Mouse (Mus musculus) thymus, adult 2 months (tissue): ENCODE measurements at regions not wholly inside any gene's neighbourhood (a gene's known extent, or its start where the extent isn't known, plus 50 kb on each side); places are given as distances from the start of the nearest gene placed in this dataset.
A peak's percentile ranks its signal among the peaks of the same experiment; 100 is the strongest.

Experiments
- DNase-seq: peaks from one replicate; pipeline ENCODE4 v3.0.0; 2021
- H3K27ac ChIP-seq: fragments of 200-500 bp; 2 replicates; pipeline ENCODE4 v1.5.1; 2012; ENCODE audit warnings: low read length, control low read depth; ENCODE audit not compliant: control insufficient read depth, insufficient read depth
- H3K27me3 ChIP-seq: fragments of 200-500 bp; 2 replicates; pipeline ENCODE4 v1.6.1; 2012; ENCODE audit warnings: mild to moderate bottlenecking, low read length, moderate library complexity, mixed read lengths; ENCODE audit not compliant: control insufficient read depth, insufficient read depth
- H3K36me3 ChIP-seq: fragments of 200-500 bp; 2 replicates; pipeline ENCODE4 v1.6.1; 2012; ENCODE audit warnings: mild to moderate bottlenecking, low read length, moderate library complexity; ENCODE audit not compliant: control insufficient read depth, insufficient read depth
- H3K4me1 ChIP-seq: fragments of 200-500 bp; replicated peaks from 2 replicates; pipeline ENCODE4 v1.6.1; 2012; ENCODE audit warnings: low read length; ENCODE audit not compliant: control insufficient read depth, insufficient read depth
- H3K4me3 ChIP-seq: fragments of 200-500 bp; 2 replicates; pipeline ENCODE4 v1.5.1; 2012; ENCODE audit warnings: mild to moderate bottlenecking, low read length, control low read depth, moderate library complexity; ENCODE audit not compliant: control insufficient read depth, insufficient read depth
- CTCF ChIP-seq: fragments of 200-500 bp; IDR thresholded peaks from 2 replicates; pipeline ENCODE4 v1.5.1; 2012; ENCODE audit warnings: mild to moderate bottlenecking, control low read depth, low read length, moderate library complexity, borderline replicate concordance; ENCODE audit not compliant: control insufficient read depth, poor library complexity, insufficient read depth; ENCODE audit errors: extremely low read depth
- POLR2A ChIP-seq: fragments of 200-500 bp; IDR thresholded peaks from 2 replicates; pipeline ENCODE4 v1.6.1; 2012; ENCODE audit warnings: mild to moderate bottlenecking, low read length, control low read depth, moderate library complexity; ENCODE audit not compliant: control insufficient read depth, poor library complexity, insufficient read depth; ENCODE audit errors: extremely low read depth
- WGBS: fragments of 180-500 bp; shearing (Covaris S2); methylation state at CpG from one replicate; pipeline ENCODE4 v1.1.7; 2018; 5-methylcytosine and 5-hydroxymethylcytosine counted together

DNA sequence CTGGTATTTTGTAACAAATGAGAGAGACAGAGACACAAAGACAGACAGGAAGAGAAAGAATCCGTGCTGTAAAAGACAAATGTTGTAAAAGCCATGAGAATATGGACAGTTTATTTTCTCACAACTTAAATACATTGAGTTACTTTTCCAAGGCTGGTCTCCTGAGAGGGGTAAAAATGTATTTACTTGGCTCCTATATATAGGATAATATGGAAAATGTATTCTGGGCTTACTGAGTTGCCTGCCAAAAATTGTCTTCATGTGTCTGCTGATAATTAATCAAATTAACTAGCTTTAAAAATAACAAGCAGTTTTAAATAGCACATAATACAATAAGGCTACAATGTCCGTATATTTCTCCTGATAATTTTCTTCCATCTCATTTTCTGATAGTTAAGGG lies 216.2 kb upstream of the Nrip1 start:
- H3K27ac ChIP-seq: no peak overlapping the region
- H3K4me1 ChIP-seq: no peaks in the 10 kb centered on the region
- TF ChIP-seq POLR2A (no peak), CTCF (no peak)
- WGBS: 85% methylated on average over 2 of the region's 2 CpGs
- no peak overlapping the region for H3K4me3 ChIP-seq
- no peaks in the 10 kb centered on the region for H3K27me3 ChIP-seq
- no peak for DNase-seq
- no peaks in the 10 kb centered on the region for H3K36me3 ChIP-seq

DNA sequence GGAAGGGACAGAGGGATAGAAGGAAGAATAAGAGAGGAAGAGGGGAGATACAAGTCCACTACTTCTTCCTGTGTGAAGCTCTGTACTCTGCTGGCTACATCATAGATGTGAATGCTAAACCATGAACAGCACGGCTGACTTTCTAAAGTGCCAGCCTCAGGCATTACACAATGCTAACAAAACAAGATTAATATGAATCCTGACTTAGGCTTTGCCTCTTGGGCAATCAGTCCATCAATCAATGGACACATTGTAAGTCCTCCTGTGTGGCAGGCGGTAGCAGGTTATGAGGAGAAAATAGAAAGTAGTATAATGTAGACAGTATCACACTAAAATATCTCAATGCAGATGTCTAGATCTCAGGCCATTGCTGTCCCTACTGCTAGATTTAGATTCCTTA lies 203.6 kb upstream of the Nrip1 start:
- Histone ChIP-seq H3K27ac (no peak overlapping the region), H3K36me3 (no peaks in the 10 kb centered on the region), H3K27me3 (no peaks in the 10 kb centered on the region), H3K4me3 (no peak overlapping the region), H3K4me1 (peaks cover 8% of the 10 kb centered on the region)
- TF ChIP-seq CTCF: no peak
- TF ChIP-seq POLR2A: no peak
- DNase-seq: no peak
- 99% methylated on average over 2 of the region's 2 CpGs for WGBS

DNA sequence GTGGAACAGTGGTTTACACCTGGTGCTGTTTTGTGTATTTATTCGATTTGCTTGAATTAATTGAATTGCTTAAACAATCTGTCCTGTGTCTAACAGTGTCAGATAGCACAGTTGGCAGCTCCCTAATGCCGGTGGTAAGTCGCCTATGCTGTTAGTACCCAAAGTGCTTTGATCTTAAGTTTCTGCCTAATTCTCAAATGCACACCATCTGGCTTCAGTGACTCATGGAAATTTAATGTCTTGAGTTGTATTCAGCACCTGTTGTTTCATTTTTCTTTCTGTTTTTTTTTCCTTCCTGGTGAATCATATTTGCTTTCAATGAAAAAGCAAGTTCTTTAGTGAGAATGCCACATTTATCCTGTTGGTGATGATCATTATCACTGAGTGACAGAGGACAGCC lies 201.7 kb upstream of the Nrip1 start:
- Histone ChIP-seq H3K27me3 (no peaks in the 10 kb centered on the region), H3K4me3 (no peak overlapping the region), H3K36me3 (no peaks in the 10 kb centered on the region), H3K4me1 (peaks cover 8% of the 10 kb centered on the region), H3K27ac (no peak overlapping the region)
- TF ChIP-seq CTCF (no peak), POLR2A (no peak)
- peak; percentile 12 for DNase-seq
- WGBS: 27% methylated on average over 3 of the region's 3 CpGs

DNA sequence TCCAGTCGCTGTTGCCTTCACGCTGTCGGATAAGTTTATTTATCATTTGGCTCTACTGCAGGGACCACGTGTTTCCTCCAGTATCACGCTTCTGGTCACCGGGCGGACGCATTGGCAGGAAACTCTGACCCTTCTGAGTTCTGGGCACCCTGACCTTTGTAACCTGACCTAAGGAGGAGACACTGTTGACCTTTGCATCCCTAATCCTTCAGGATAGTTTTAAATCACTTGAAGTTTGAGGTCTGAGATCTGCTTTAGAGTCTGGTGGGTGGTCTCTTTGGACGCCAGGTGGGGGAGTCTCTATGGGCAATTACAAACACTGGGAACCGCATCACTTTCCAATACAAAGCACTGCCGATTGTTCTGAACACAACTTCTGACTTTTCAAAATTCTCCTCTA lies 192.6 kb upstream of the Nrip1 start:
- H3K27ac ChIP-seq: no peak overlapping the region
- peaks cover 2% of the 10 kb centered on the region for H3K4me1 ChIP-seq
- H3K36me3 ChIP-seq: no peaks in the 10 kb centered on the region
- TF ChIP-seq POLR2A (no peak), CTCF (no peak)
- no peak for DNase-seq
- no peaks in the 10 kb centered on the region for H3K27me3 ChIP-seq
- WGBS: 88% methylated on average over 11 of the region's 11 CpGs
- H3K4me3 ChIP-seq: no peak overlapping the region

DNA sequence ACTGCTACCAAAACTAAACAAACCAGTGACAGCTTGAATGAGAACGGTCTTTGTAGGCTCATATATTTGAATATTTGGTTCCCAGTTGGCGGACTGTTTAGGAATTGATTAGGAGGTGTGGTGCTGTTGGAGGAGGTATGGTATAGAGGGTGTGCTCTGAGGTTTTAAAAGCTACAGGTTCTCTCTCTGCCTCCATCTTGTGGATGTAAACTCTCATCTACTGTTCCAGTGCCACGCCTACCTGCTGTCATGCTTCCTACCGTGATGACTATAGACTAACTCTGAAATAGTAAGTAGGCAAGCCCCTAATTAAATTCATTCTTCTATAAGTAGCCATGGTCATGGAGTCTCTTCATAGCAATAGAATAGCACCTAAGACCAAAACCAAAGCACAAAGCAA lies 181.2 kb upstream of the Nrip1 start:
- Histone ChIP-seq H3K4me3 (no peak overlapping the region), H3K27ac (no peak overlapping the region), H3K27me3 (no peaks in the 10 kb centered on the region), H3K36me3 (no peaks in the 10 kb centered on the region), H3K4me1 (peaks cover 9% of the 10 kb centered on the region)
- no peak for DNase-seq
- TF ChIP-seq CTCF: no peak
- no peak for TF ChIP-seq POLR2A
- 71% methylated on average over 4 of the region's 4 CpGs for WGBS

DNA sequence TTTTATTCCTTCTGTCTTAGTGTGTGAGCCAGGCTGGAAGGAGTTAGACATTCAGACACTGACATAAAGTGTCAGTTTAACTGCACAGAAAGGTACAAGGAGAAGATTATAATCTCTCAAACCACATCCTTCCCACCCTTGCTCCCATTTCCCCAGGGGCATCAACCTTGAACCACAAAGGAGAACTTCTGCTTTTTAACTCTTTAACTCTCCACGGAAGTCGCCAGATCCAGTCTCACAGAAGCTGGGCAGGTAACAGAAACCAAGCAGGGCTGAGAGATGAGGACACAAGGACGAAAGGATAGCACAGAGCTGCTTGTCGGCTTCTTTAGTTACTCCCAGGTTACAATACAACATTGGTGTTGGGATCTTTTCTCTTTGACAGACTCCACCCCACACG lies 176.0 kb upstream of the Nrip1 start:
- H3K4me3 ChIP-seq: peak overlapping the region; percentile 8; the same call in 1 of the 2 replicates
- H3K4me1 ChIP-seq: peaks cover 28% of the 10 kb centered on the region
- TF ChIP-seq POLR2A (no peak), CTCF (no peak)
- peak; percentile 66 for DNase-seq
- H3K27ac ChIP-seq: peak overlapping the region; percentile 85
- no peaks in the 10 kb centered on the region for H3K27me3 ChIP-seq
- H3K36me3 ChIP-seq: no peaks in the 10 kb centered on the region
- WGBS: 6% methylated on average over 5 of the region's 5 CpGs

DNA sequence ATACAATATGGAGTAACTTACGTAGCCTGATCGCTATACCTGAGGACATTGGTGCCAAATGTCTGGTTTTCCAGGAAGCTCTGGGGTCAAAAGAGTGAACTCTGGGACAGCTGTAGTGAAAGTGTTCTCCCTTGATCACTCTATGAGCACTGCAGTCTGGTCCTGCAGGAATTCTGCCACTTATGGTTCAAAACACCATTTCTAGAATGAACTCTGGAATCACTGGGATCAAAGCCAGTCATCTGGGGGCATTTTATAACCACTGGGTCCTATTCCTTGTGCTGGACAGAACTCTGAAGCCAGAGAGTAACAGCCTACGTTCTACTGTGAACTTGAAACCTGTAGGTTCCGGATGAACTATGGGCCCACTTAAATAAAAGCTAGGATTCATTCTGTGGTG lies 173.5 kb upstream of the Nrip1 start:
- no peak for DNase-seq
- no peaks in the 10 kb centered on the region for H3K27me3 ChIP-seq
- H3K36me3 ChIP-seq: no peaks in the 10 kb centered on the region
- TF ChIP-seq CTCF (no peak), POLR2A (no peak)
- 95% methylated on average over 4 of the region's 4 CpGs for WGBS
- H3K4me1 ChIP-seq: peaks cover 25% of the 10 kb centered on the region
- H3K27ac ChIP-seq: no peak overlapping the region
- H3K4me3 ChIP-seq: no peak overlapping the region
